Mouse (Mus musculus): ENCODE results near the gene Banf2.

Banf2 gene

DNA sequence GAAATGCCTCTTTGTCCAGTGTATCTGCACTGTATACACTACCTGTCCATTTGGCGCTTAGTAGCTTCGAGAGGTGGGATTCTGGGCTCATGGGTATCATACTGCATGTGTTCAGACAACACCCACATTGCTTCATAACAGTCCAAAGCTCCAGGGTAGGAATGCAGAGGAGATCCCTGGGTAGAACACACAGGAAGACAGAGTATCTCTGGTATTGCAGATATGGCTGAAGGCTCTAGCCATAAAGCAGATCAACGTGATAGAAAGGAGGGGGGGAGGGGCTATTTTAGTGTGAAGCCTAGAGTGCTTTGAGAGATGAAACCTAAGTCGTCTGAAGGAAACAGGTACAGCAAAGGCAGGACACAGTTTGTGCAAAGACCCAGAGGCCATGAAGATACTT lies 6.4 kb upstream of the Banf2 start:
- no peak for DNase-seq

DNA sequence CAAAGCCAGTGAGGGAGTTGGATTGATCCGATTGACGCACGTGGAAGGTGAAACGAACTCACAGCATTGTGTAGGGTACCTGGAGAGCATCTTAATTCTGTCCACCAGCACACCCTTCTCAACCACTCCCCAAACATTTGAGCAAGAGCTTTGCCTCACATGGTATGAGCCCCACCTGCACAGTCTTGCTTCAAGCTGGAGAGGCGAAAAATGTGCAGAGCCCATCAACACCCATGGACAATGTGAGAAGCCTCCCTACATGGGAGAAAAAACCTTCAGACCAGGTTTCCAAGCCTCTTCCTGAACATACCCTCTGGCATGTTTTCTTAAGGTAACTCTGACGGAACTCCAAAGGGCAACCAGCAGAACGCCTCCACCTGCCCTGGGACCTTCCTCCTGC lies 2.1 kb upstream of the Banf2 start:
- DNase-seq: no peak

DNA sequence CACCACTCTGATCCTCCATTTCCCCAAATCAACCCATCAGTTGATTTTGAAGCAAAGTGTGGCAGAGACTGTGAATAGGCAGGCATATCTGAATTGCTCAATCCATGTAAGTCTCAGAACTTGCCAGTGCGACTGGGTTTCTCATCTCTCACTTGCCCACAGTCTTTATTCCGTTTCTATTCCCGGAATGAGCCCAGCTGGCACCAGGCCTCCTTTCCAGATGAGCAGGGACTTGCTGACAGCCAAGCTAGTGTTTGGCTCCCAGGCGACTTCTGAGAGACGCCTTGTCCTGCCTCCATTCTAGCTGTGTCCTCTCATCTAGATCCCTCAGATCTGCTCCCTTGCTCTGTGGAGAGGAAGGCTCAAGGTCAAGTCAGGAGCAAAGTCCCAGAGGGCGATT lies 11.9 kb downstream of the Banf2 start:
- DNase-seq: no peak

DNA sequence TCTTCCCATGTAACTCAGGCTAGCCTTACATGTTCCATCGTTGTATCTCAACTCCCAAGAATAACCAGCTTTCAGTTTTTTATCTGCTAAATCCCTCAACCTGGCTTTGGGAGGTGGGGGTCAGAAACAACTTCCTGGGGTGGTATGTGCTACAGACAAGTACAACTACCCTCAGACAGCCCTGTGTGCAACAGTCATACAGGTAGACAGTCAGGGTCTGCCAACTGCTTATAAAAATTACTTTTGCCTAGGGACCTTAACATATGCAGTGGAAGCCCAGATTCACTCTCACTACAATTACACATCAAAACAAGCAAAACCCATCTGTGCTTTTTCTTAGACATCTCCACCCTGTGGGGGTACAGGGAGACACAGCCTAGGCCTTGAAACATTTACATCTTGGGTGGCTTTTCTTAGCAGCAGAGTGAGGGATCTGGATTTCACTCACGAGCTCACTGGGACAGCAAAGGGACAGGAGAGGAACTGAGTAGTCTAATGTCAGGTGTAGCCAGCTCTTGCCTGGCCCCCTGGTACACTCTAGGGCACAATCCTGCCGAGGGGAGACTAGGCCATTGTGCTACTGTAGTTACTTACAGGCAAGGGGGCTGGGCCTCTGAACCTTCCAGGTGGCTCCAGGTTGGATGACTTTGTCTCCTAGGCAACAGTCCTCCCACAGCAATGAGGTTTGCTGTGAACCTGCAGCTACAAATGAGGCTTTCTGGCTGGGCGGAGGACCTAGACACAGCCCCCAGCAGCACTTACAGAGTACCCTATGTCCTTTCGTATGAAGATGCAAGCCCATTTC lies 13.1 kb downstream of the Banf2 start:
- no peak for DNase-seq

DNA sequence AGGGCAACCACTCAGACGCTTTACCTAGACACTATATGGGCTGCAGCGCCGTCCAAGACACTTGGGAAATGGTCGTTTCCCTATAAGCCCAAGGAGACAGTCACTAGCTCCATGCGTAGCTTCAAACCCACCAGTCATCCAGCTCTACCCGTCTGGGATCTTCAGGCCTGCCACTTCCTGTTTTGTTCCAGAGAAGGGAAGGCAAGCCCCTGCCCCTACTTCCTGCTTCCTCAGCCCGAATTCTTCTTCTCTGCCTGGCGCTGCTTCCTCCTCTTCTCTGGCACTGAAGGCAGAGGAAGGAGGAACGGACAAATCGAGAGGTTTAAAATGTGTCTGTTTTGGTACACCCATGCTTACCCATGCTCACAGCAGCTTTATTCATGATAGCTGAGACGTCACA lies 14.1 kb downstream of the Banf2 start:
- peak; percentile 9 for DNase-seq

DNA sequence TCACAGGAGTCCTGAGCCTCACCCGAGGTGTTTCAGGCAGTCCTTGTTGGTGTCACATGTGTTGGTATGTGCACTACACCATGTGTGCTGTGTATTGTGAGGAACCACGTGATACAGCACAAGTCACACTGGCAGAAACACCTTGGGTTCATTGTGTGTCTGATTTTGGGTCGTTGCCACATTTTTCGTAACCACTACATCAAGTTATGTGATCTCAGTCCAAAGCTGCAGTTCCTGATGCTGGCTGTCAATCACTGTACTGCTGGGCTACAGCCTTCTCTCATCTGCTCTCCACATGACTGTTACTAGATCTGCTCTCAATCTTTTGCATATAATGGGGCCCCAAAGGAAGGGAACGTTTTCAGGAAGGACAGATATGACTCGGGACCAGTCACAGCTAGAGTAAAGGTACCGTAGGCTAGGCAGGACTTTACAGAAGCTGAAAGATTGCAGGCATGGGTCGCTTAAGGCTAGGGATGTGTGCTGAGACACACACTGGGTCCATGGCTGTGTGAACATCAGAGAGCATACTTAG lies 17.4 kb downstream of the Banf2 start:
- DNase-seq: no peak

DNA sequence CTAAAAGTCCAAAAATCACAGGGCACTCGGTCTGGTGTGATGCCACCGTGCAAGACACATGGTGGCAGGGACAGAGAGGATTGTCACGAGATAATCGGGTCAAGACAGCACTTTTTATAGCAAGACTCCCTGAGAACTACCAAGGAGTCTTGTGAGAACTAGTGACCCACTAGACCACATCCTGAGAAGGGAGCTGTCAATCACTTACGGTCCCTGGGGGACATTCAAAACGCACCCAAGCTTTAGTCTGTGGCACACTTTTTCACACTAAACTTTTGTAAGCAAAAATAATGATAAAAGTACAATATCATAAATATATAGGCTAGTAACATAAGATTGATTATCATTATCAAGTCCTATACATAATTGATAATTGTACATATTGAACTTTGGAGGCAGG lies 18.0 kb downstream of the Banf2 start:
- no peak for DNase-seq

DNA sequence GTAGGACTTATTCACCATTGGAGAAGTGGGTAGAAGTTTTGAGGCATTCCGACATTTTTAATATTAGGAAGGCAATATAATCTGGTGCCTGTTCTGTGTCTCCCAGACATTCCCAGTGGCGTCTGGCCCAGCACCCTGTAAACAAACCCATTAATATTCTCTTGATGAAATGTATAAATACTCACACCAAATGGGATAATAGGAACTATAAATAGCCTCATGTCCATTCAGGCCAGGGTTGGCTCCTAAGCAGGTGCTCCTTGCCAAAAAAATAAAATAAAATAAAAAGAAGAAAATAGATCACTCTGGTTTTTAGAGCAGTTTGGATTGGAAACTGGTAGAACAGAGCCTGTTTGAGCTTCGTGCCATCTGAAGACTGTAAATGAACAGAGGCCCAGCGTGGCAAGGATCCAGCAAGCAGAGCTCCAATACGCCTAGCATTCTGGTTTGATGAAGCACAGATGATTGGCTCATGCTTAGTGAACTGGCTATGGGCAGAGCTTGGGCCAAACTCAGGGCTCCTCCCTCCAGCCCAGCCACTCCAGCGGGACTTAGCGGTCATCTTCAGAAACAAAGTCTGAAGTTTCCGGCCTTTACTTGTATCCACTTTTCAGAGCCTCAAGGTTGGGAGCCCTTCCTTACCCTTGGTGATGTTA lies 19.7 kb downstream of the Banf2 start:
- peak; percentile 31 for DNase-seq

DNA sequence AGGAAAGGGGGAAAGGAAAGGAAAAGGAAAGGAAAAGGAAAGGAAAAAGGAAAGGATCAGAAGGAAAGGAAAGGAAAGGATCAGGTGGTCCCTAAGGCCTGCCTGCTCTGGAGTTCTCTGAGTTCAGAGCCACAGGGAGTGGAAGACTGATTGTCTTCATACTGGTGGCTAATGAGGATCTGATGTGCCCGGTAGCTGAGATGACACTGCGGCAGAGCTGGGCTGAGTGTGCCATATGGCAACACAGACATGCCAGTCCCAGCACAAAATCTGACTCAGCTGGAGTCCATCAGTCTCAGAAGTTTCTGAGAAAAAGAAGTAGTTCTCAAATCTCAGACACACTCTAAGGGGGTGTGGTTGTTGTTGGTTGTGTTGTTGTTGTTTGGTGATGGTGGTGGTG lies 24.9 kb downstream of the Banf2 start:
- DNase-seq: no peak

DNA sequence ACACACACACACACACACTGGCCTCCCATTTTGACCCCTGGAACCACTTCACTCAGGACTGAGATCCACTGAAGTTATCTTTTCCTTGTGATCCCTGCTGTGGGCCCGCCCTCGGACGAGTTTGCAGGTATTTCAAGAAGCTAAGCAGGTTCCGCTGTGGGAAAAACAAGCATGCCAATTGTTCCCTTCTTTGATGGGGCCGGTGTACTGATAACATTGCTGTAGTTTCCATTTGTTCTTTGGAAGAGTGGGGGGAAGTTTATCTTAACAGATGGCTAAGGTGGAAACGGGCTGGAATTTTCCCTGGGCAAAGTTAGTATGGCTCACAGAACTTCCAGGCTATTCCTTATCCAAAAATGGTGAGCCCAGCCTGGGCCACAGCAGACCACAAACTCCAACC lies 28.8 kb downstream of the Banf2 start:
- no peak for DNase-seq

DNA sequence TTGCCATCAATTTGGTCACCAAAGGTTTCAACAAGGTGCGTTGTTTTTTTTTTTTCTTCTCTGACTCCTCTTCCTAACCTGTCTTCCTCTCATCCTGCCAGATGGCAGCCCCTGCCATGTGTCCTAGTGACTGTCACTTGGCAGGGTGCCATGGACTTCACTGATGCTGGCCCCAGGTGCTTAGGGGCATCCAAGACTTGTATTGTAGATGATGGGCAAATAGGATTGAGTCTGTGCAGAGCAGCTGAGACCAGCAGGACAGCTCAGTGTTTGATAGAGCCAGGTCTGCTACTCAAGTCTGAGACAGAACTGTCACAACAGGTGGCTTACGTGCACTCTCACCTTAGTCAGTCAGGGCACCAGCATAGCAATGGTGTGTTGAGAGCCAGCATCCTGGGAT lies 32.6 kb downstream of the Banf2 start:
- no peak for DNase-seq

DNA sequence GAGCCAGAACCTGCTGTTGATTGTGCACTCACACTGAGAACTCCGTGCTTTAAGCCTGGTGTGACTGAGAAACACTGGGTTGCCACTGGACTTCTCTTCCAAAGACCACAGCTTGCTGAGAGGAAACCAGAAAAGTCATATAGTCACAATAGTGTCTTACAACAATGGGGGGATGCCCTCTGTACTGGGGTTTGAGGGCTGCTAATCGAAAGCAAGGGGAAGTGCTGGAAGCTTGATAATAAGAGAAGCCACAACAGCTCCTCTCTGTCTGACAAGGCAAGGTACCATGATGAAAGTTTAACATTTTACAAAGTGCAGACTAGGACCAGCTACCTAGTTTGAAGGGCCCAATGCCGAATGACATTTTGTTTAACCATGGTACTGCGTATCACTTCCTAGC lies 36.8 kb downstream of the Banf2 start:
- DNase-seq: no peak

DNA sequence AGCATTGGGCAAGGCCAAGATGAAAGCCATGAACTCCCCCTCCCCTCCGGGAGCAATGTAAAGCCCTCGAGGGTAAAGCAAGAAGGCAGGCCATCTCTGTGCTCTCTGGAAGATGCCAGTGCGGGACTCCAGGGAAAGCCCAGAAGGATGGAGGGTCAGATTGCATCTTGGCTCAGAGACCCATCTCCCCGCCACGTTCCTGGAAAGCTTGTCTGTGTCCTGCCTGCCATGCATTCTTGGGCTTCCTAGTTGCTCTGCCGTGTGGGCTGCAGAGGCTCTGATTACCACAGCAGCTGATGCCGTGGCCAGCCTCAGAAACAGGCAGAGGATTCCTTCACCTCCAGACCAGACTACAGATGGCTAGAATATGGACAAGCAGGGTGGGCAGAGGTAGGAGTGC lies 37.6 kb downstream of the Banf2 start:
- no peak for DNase-seq

DNA sequence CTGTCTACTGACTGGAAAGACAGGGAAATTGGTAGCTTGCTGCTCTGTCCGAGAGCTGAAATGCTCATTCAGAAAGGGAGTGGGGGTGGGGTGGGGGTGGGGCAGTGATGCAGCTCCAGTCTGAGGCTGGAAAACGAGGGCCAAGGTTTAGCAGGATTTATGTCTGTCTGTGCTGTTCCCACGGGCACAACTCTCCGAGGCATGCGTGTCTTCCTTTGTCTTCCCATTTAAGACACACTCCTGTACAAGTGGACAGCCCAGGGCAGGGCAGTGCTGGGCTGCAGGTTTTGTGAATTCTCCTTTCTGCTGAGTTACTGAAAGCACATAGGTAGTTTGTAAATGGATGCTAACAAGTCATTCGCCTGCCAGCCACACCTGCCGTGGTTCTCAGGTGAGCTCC lies 39.8 kb downstream of the Banf2 start:
- DNase-seq: no peak

DNA sequence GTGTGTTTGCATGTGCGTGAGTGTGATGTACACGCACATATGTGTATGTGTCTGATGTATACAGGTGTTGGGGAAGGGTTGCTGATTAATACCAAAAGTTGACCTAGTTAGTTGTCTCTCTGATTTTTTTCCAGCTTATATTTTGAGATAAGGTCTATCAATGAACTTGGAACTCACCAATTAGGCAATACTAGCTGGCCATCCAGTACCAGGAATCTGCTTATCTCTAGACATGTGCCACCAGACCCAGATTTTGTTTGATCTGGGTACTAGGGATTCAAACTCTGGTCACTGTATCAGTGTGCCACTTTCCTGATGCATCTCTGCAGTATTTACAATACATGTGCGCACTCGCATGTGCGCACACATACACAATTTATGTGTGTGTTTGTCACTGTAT lies 41.2 kb downstream of the Banf2 start:
- DNase-seq: no peak

DNA sequence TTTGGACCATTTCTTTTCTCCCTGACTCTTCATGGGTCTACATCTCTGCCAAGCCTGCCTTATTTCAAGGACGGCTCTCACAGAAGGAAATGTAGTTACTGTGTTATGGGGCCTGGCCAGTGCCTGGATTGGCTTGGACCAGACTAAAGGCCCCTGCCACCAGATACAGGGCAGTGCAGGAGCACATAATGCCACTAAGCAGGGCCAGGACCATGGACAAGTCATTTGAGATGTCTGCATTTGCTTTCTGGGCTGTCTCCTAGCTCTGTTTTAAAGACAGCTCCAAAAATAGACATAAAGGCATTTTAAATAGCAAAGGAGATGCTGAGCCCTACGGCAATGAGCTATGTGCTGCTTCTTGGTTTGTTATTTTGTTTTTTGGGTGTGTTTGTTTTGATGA lies 43.8 kb downstream of the Banf2 start:
- DNase-seq: peak; percentile 12

DNA sequence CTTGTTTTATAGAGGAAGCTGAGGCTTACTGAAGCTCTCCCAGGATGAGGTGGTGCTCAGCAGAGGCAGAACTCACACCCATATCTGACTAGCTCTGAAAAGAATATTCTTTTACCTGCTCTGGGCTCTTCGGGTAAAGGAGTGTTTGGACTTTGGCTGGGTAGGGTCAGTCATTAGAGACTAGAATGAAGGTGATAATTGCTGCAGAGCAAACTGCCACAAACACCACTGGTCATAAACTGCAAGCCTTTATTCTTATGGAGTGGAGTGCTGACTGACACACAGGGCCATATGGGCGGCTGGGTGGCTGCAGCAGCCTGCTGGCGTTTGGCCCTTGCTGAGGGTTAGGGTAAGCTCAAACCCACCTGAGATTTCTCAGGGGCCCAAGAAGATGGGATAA lies 46.0 kb downstream of the Banf2 start:
- DNase-seq: no peak

DNA sequence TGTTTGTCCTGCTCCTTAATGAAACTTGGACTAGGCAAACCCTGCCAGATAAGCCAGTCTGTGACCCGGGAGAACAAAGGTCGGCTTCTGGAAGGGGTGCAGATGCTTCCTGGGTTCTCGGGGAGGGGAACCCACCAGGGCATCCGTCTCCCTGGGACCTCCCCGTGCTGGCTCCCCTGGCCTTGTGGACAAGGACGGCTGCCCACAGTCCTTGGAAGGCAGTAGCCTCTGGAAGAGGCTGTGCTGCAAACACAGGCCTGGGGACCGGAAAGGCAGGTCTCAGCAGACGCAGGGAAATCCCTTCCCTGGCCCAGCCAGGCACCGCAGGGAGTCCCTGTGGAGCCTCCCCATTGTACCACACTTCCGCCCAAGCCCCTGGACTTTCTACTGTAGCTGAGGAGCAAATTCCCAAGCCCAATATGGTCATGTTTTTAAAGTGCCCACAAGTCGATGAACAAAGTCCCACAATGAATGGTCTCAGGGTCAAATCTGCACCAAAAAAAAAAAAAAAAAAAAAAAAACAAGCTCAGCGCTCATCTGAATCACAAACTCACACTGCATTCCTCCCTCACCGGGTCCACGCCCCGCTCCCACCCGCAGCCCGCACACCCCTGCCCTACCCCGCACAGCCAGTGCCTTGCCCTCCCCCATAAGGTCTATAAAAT lies 53.5 kb downstream of the Banf2 start:
- DNase-seq: peak; percentile 75

DNA sequence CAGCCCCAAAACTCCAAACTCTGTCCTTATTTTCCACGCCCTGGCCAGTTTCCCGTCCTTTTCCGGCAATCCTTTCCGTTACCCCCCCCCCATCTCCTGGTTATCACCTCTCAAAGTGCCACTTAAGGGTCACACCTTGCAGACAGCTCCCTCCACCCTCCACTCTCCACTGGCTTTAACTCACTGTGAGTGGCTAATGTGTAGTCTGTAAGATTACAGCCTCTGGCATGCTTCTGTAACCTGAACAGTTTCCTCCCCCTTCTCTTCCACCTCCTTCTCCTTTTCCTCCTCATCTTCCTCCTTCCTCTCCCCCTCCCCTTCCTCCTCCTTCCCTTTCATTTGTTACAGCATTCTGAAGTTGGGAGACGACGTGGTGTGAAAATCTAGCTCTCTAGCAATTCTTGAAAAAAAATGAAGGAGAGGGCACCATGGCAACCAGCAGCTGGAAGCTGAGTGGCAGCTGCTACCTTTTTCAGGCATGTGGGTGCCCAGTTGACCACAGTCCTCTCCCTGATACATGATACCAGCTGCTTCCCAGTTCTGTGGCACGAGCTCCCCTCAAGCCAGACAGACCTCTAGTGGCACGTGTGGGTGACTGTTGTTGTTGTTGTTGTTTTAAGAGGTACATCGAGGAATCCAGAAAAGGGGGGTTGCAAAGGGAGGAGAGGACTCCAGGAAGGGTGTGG lies 55.2 kb downstream of the Banf2 start:
- no peak for DNase-seq

DNA sequence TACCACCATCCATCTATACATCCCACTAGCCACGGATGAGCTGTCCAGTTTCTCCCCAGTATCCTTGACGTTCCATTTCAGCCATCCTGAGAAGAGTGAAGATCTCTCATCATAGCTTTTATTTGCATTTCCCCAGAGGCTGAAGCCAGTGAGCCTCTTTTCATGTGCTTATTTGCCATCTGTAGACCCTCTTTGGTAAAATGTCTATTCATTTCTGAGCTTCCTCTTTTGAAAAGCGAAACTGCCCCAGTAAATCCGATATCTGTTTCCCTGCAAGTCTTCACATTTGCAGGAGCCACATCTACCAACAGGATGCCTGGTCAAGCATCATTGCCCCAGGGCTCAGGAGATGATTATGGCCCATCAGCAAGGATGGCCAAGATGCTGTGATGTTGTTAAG lies 59.9 kb downstream of the Banf2 start:
- DNase-seq: no peak

DNA sequence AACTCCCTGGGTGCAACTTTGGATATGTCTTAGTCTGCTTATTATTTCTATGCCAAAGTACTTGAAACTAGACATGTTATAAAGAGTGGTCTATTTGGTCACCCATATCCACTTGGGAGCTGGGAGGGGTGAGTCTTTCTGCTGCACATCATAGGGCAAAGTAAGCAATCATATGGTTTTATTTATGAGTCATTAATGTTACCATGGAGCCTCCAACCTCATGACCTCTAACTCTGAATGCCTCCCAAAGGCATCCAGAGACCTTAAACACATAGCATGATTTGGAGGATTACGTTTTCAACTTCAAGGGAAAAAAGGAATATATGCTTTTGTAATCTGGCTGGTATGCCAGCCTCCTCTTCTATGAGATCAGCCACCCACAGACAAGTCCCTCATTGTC lies 61.9 kb downstream of the Banf2 start:
- no peak for DNase-seq

DNA sequence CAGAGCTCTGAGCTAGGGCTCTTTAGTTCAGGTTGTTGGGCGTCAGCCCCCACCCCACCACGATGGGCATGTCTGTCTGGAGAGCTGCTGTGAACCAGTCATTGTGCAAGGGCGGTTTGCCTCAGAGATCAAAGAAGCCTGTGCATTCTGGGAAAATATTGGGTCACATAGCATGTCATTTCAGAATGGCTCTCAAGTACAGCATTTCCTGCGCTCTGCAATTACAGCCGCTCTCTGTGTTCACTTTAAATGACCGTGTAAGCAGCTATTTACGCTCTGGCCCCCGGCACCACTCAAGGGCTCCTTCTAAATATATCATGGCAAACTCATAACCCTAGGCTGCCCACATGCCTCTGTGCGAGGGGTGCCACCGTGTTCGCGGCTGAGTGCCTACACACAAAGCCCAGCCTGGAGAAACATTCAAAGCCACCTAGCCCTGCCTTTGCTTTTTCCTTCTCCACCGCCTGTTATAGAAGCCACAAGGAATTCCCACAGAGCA lies 68.7 kb downstream of the Banf2 start:
- no peak for DNase-seq

DNA sequence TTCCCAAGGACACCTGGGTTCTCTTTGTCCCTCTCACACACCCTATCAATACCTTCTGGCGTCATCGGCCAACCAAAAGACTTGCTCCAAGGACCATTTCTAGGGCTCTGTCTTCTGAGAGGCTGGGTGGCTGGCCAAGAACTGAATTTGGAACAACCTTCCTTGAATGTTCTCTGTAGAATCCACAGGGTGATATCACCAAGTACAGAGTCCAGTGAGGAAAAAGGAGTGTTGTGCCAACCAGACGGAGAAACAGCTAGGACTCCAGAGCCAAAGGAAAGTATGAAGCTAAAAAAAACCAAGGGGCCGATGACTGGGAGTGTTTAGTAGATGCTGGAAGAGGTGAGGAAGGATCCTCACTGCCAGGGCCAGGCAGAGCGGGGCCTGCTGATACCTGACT lies 74.5 kb downstream of the Banf2 start:
- no peak for DNase-seq

All from kidney, postnatal 10 days (tissue).